Mouse (Mus musculus): ENCODE results near the gene Znhit1.
"Not testable (repeated sequence)": the region's sequence is repeated elsewhere in the genome, so short reads cannot be mapped to it uniquely, and the experiment has no call there.

Znhit1 gene

DNA sequence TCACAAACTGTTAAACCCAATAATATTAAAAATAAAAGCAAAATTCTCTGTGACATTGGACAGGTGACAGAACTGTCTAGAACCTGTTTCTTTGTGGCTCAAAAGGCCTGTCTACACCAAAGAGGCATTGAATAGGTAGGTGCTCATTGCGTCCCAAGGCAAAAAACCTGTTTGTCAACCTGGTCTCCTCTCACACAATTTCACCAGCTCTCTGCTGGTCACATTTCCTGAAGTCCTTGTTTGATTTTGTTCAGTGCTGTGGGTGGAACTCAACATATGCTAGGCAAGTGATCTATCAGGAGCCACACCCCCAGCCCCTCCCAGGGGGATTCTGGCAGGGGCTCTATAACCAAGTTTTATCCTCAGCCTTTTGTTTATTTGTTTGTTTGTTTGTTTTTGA lies 30.6 kb downstream of the Znhit1 start:
- no peak for ATAC-seq (ENCODE audit: insufficient number of reproducible peaks, low FRiP score, low TSS enrichment)

DNA sequence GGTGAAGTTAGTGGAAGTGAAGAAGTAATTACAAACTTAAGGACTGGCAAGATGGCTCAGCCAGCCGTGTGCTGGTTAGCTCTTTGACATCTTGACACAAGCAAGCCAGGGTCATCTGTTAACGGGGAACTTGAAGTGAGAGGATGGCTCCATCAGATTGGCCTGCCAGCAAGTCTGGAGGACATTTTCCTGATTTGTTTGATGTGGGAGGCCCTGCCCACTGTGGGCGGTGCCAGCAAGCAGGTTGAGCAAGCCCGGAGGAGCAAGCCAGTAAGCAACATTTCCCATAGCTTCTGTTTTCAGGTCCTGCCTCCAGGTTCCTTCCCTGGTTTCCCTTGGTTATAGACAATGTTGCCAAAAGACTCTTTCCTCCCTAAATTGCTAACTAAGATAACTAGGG lies 32.2 kb downstream of the Znhit1 start:
- ATAC-seq (ENCODE audit: insufficient number of reproducible peaks, low FRiP score, low TSS enrichment) = no peak

DNA sequence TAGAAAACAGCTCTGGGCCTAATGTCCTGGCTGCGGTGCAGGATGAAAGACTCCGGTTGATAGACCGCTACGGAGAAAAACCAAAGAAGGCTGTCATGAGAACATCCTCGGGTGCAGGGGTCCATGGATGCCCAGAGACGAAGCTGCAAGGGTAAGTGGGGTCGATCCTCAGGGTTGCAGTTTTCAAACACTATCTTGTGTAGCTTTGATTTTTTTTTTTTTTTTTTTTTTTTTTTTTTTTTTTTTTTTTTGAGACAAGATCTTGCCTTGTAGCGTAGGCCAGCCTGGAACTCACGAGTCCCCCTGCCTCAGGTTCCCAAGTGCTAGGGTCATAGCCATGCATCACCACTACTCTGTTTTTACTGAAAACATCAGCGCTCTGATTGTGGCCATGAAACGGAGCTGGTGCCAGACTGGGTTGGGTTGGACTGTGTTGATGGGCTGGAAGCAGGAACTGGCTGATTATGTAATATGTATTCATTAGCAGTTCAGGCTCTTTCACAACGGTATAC lies 34.3 kb downstream of the Znhit1 start:
- peak; percentile 19; the same call in 1 of the 2 replicates for ATAC-seq (ENCODE audit: insufficient number of reproducible peaks, low FRiP score, low TSS enrichment)

DNA sequence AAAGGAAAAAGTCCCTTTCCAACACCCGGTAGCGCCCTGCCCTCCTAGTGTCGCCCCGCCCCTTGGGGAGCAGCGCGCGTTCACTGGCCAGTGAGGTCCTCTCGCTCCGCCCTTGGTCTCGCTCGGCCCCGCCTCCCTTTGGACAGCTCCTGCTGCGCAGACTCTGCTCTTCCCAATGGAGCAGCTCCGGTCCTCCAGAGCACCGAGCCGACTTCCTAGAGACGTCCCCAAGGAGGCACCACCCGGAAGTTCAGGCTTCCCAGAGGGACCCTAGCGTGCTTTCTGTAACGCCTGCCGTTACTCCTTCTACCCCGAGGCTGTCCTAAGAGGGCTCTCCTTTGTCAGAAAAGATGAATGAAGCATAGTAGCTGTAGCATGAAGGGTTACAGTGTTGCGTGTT lies 34.8 kb downstream of the Znhit1 start, which contains the start of gene Fis1:
Gene Fis1, plus strand, starts transcription at position 261 of the 400 bp plus-strand sequence.
- peak; percentile 98 for ATAC-seq (ENCODE audit: insufficient number of reproducible peaks, low FRiP score, low TSS enrichment)

DNA sequence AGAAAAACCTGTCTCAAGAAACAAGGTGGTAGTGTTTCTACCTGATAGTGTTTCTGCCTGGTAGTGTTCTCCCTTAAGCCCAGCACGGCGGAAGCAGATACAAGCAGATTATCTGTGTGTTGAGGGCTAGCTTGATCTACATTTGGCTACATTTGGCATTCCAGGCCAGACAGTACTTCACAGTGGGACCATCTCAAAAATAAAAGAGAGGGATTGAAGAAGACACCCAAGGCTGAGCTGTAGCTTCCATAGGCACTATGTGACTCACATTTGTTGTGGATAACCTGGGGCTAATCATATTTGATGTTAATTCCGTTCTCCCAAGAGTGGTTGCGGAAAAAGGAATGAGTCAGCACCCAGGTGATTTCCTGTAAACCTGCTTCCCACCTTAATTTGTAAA lies 35.7 kb downstream of the Znhit1 start:
- ATAC-seq (ENCODE audit: insufficient number of reproducible peaks, low FRiP score, low TSS enrichment) = no peak

DNA sequence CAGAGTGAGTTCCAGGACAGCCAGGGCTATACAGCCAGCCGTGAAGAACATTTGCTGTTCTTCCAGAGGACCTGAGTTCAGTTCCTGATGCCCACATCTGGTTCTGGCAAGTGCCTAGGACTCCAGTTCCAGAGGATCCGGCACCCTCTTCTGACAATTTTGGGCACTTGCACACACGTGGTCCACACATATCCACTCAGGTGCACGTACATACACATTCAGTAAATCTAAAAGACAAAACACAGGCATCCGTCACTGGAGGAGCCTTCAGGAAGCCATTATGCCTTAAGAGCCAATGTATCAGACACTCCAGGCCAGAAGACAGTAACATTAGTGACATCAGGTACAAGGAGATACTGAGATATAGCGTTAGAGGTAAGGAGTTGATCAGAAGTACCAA lies 37.3 kb downstream of the Znhit1 start:
- ATAC-seq (ENCODE audit: insufficient number of reproducible peaks, low FRiP score, low TSS enrichment) = no peak

DNA sequence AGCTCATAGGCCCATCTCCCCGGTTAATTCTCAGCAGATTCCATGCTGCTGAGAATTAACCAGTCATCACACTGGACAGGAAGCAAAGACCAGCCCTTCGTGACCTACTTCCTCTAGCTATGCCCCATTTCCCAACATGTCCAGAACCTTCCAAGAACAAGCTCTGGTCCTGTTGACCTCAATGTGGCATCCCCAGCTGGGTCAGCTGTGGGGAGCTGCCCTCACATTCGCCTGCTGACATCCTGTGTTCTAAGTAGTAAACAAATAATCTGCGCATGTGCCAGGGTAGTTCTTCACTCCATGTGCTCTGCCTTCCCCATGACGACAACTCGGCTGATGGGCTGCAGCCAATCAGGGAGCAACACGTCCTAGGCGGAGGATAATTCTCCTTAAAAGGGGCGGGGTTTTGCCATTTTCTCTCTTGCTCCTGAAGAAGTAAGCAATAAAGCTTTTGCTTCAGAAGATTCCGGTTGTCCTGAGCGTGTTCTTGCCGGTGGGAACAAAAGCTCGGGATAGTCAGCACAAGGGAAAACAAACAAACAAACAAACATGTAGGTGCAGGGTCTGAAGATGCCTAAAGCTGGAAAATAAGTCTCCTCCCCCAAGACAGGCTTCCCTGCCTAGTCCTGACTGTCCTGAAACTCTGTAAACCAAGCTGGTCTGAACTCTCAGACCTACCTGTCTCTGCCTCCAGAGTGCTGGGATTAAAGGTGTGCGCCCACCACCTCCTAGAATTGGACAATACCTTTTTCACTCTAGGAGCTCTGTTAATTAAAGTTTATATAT lies 38.1 kb downstream of the Znhit1 start:
- ATAC-seq (ENCODE audit: insufficient number of reproducible peaks, low FRiP score, low TSS enrichment) = not testable (repeated sequence)

DNA sequence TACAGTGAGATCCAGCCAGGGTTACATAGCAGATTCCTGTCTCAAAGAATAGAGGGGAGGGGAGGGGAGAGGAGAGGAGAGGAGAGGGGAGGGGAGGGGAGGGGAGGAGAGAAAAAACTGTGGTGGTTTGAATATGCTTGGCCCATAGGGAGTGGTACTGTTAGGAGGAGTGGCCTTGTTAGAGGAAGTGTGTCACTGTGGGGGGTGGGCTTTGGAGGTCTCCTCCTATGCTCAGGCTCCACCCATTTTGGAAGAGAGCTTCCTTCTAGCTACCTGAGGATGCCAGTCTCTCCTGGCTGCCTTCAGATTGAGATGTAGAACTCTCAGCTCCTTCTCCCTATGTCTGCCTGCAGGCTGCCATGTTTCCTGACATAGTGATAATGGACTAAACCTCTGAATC lies 39.9 kb downstream of the Znhit1 start:
- no peak for ATAC-seq (ENCODE audit: insufficient number of reproducible peaks, low FRiP score, low TSS enrichment)

DNA sequence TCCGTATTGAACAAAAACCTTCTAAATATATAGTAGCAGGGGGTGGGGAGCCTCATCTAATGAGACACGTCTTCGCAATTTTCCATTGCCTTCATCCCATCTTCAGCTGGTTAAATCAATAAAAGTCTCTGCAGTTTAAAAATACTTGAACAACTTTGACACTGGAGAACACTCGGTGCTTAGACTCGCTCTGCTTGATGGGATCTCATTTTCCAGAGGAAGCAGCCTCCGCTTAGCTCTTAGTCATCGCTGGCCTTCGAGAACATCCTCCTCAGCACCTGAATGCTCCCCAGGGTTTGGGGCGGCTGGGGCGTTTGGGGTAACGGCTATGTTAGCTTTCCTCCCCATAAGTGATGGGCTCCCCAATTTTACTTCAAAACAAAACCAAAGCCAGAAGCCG lies 42.7 kb downstream of the Znhit1 start:
- no peak for ATAC-seq (ENCODE audit: insufficient number of reproducible peaks, low FRiP score, low TSS enrichment)

DNA sequence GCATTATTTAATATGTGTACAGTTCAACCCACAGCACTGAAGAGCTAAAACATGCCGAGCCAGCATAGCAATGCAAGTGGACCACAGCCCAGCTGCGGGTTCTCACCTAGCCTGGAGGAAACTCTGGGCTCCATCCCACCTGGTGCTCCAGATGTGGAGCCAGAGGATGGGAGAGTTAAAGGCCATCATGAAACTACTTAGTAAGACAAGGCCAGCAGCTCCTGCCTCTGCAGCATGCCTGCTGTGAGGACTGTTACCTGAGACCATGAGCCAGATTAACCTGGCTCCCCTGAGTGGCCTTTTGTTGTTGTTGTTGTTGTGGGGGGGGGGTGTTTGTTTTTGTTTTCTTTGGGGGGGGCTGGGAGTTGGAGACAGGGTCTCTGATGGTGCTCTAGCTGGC lies 44.4 kb downstream of the Znhit1 start:
- no peak for ATAC-seq (ENCODE audit: insufficient number of reproducible peaks, low FRiP score, low TSS enrichment)

DNA sequence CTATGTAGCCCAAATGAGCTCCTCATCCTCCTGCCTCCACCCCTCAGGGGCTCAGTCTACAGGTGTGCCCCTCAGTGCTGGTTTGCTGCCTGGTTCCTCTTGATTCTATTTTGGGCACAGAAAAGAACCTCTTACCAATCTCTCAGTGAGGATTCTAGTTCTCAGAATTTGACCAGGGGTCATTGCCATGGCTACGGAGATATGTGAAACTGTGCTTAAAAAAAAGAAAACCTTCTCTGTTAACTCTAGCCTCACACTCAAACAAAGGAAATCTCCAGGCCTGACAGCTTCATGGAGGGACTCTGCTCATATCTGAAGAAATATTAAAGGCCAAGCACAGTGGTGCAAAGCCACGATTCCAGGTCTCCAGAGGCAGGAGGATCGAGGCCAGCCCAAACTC lies 45.0 kb downstream of the Znhit1 start:
- no peak for ATAC-seq (ENCODE audit: insufficient number of reproducible peaks, low FRiP score, low TSS enrichment)

DNA sequence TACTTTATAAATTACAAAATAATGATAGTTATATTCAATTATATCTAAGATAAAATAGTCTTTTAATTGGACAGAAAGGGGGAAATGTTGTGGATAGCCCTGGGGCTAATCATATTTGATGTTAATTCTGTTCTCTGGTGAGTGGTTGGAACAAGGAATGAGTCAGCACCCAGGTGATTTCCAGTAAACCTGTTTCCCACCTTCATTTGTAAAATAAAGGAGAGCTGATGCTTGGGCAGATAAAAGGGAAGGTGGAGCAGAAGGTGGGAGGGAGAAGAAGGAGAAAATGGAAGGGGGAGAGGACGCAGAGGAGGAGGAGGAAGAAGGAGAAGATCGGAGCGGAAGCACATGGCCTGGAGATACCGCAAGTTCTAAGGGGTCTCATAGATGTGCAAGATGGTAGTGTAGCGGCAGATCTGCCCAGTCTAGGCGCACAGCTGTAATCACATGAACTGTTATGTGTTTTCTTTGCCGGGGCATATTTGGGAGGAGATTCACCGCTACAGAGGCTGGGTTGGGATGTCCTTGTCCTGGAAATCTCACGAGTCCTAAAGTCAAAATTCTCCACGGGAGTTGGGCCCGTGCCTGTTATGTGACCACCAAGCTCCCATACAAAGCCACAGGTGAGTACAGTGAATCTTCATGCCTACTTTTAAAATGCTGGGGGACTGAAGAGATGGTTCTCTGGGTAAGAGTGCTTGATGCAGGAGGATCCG lies 46.8 kb downstream of the Znhit1 start:
- ATAC-seq (ENCODE audit: insufficient number of reproducible peaks, low FRiP score, low TSS enrichment) = no peak

DNA sequence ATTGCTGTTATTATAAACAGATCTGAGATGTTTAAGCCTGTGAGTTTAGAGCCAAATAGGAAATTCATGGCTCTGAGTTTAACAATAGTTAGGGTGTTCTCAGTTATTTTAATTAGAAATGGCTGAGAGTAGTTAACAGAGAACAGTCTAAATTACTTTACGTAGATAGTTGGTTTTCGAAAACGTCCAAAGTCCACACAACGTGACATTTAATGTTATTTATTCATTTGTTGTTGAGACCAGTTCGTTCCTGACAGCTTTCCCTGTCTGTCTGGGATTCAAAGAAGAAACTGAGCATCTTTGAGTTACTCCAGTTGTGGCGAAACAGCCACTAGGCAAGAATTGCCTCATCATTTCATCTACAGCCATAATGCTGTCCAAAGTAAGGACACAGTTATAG lies 47.8 kb downstream of the Znhit1 start:
- not testable (repeated sequence) for ATAC-seq (ENCODE audit: insufficient number of reproducible peaks, low FRiP score, low TSS enrichment)

DNA sequence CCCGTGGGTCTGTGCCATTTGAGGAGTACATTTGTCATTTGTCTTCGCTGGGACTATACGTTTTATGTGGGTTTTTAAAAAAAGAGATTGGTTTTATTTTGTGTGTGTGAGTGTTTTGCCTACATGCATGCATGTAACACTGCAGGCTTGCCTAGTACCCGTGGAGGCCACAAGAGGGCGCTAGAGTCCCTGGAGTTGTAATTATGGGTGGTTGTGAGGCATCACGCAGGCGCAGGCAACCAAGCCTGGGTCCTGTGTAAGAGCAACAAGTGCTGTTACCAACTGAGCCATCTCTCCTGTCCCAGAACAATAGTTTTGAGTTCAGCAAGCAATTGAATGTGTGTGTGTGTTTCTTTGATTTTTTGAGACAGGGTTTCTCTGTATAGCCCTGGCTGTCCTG lies 48.5 kb downstream of the Znhit1 start:
- no peak for ATAC-seq (ENCODE audit: insufficient number of reproducible peaks, low FRiP score, low TSS enrichment)

DNA sequence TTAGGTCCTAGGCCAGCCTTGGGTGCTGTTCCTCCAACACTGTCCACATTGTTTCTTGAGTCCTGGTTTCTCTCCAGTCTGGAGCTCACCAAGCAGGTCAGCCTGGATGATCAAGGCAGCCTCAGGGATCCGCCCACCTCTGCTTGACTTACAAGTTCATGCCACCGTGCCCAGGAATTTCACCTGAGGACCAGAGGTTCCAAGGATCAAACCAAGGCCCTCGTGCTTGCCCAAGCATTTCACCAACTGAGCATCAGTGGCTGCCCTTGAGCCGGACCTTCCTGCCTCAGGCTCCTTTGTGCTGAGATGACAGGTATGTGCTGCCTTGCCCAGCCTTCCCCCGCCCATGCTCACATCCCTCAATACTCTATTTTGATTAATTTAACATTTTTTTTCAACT lies 50.2 kb downstream of the Znhit1 start:
- ATAC-seq (ENCODE audit: insufficient number of reproducible peaks, low FRiP score, low TSS enrichment) = no peak

DNA sequence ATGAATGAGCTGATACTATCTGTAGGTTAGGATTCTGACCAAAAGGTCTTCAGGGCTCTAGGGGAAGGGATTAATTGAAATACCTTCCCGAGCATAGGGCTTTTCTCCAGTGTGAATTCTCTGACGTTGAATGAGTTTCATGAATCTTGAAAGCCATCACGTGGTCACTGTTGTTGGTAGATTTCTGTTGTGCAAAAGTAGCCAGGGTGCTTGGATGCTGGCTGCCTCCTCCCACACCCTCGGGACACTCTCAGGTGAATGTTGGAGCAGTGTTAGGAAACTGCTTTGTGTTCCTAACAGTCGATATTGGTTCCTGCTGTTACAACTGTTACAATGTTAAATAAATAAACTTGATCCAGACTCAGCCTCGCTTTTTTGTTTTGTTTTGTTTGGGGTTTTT lies 51.1 kb downstream of the Znhit1 start:
- no peak for ATAC-seq (ENCODE audit: insufficient number of reproducible peaks, low FRiP score, low TSS enrichment)

DNA sequence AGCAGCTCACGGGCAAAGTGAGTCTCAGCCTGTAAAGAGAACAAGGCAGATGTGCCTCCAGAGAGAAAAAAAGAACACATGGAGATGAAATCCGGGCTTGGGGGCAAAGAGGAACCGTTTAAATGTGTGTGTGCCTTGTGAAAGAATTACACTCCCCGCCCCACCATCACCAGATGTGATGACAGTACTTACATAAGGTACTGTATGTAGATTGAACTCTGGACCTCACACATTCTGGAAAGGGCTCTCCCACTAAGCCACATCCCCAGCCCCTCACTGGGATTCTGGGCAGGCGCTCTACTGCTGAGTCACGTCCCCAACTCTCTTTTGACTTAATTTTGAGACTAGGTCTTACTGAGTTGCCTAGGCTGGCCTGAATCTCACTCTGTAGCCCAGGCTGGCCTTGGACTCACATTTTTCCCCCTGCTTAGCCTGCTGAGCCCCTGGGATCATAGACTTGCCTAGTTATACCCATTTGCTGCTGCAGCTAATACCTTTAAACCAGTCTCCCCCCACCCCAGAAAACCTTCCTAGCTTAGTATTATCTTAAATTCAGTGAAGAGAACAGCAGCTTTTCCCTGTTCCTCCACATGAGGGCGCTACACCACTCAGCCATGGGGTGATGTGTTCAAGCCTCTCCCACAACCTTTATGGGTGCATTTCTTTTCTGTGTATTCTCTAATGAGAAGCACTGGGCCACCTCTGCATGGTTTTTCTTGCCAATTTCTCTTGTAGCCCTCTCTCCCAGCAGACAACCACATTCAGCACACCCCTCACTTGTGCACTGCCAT lies 51.7 kb downstream of the Znhit1 start:
- ATAC-seq (ENCODE audit: insufficient number of reproducible peaks, low FRiP score, low TSS enrichment) = no peak

DNA sequence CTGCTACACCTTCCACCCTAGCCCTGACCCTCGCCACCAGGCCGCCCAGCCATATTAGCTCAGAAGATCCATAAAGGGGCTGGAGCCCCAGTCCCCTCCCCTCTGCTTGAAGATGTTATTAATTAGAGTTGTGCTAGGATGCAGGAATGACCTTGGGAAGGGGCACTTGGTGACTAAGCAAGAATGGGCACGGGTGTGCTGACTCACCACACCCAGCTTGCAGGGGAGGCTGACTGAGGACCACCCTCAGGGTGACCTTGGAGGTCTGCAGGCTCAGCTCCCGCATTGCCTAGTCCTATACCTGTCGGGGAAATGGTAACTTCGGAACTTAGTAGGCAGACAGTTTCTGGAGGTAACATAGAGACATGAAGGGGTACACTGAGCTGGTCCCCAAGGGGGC lies 53.9 kb downstream of the Znhit1 start:
- no peak for ATAC-seq (ENCODE audit: insufficient number of reproducible peaks, low FRiP score, low TSS enrichment)

DNA sequence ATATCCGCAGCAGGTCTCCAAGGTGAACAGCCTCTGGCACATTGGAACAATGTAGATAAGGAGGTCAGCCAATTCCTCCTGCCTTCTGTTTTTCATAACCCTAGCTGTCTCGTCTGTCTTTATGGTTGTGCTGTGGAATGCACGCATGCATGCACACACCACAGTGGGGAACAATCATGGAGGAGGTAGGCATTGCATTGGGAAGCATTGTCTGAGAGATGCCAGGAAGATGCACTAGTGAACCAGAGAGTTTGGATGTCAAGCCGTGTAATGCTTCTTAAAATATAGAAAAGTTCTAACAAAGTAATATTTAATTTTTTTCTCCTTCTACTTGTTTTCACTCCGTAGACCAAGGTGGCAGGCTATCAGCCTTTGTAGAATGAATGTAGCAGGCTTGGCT lies 54.9 kb downstream of the Znhit1 start:
- ATAC-seq (ENCODE audit: insufficient number of reproducible peaks, low FRiP score, low TSS enrichment) = no peak

Measured in cerebellum, adult (tissue).